Mouse (Mus musculus): ENCODE measurements at regions not wholly inside any gene's neighbourhood (a gene's known extent, or its start where the extent isn't known, plus 50 kb on each side); places are given as distances from the start of the nearest gene placed in this dataset.

DNA sequence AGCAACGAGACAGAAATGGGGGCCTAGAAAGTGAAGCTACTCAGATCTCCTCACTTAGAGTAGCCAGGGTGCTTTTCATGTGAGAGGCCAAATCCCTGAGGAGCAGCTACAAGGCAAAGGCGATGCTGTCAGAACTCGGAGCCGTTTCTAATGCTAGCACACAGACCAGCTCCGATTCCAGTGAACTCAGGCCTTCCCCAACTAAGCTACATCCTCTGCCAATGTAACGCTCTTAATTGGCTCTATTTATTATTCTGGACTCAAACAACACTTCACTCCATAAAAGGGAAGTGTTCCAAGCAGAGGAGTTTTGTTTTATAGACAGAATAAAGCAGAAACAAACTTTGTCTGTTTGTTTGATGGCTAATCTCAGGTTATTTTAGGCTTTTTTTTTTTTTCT lies 71.2 kb upstream of the Prep start:
- H3K9me3 ChIP-seq (replicated peaks; ENCODE audit: low read length): no peaks in the 10 kb centered on the region
- H3K27me3 ChIP-seq (replicated peaks): no peaks in the 10 kb centered on the region
- no peak overlapping the region for H3K27ac ChIP-seq (ENCODE audit: insufficient read depth, low read depth)
- no peak overlapping the region for H3K4me2 ChIP-seq (ENCODE audit: insufficient read depth, low read depth, poor library complexity, severe bottlenecking)
- H3K9ac ChIP-seq (ENCODE audit: insufficient read depth, low read depth): no peak overlapping the region
- in situ Hi-C loops (cut with MboI; ENCODE audit: low pct_ligation_motif_present, low pct_unique_long_range_greater_than_20kb, low sequenced_read_pairs): no loop called here
- no peak for TF ChIP-seq ZC3H11A (IDR thresholded peaks at IDR 0.05; ENCODE audit: low read depth, low read length)
- peak; percentile 57; the same call in 1 of the 2 replicates for TF ChIP-seq ZNF384 (IDR thresholded peaks at IDR 0.05; ENCODE audit: low read depth, low read length)
- H3K36me3 ChIP-seq (replicated peaks in 1 of 2; ENCODE audit: control insufficient read depth in 1 of 2, insufficient read depth in 1 of 2, low read length in 1 of 2): no peaks in the 10 kb centered on the region
- no peak overlapping the region for H3K4me3 ChIP-seq (replicated peaks in 1 of 3; ENCODE audit: low read depth in 2 of 3, low read length in 2 of 3, poor library complexity in 1 of 3)
- no peaks in the 10 kb centered on the region for H3K79me2 ChIP-seq (replicated peaks; ENCODE audit: control insufficient read depth, extremely low read depth, insufficient read depth, poor library complexity, severe bottlenecking)
- DNase-seq (ENCODE audit: extremely low read depth): no peak
- dilution Hi-C loops (cut with MboI; ENCODE audit: extremely low pct_ligation_motif_present, extremely low pct_unique_long_range_greater_than_20kb, low sequenced_read_pairs): no loop called here
- peaks cover 3 to 25% of the 10 kb centered on the region in 2 experiments; a peak in 3 of 4 replicates for H3K4me1 ChIP-seq (ENCODE audit: control insufficient read depth in 1 of 2, insufficient read depth in 2 of 2)

DNA sequence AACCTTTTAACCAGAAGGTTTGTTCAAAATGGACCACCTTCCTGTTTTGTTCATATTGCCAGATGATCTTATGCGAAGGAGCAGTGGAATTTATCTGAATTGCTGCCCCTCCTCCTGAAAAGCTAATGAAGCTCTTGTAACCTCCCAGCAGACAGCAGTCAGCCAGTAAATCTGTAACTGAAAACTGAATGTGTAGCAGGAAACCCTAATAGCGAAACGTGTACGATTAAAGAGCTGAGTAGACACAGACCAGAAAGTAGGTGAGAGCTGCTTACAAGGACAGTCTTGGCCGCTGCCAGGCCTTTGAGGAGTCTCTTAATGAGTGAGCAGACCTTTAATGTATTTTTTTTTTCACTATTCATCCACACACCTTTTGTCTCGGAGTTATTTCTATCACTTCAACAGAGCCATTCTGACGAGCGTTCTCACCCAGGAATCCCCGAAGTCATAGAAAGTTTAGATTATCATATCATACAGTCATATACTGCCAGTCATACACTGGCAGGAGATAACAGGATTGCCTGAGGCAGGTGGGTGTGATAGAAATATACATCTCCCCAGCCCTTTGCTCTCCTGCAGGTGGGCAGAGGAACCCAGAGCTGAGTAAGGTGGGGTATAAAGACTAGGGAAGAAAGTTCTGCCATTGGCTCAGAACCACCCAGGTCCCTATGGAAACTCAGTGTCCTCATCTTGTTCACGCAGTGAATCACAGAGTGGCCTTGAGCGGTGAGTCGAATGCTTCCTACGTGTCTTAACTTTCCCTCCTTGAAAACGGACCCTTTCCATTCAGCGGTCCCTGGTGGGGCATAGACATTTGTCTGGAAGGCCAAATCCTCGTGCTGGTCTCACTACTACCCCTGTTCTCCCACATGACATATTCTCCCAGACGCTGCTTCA lies 72.4 kb upstream of the Prep start:
- H3K27ac ChIP-seq (ENCODE audit: insufficient read depth, low read depth): no peak overlapping the region
- peak overlapping the region; percentile 38; the same call in 1 of the 2 replicates for H3K4me2 ChIP-seq (ENCODE audit: insufficient read depth, low read depth, poor library complexity, severe bottlenecking)
- no peak for DNase-seq (ENCODE audit: extremely low read depth)
- no peak overlapping the region for H3K9ac ChIP-seq (ENCODE audit: insufficient read depth, low read depth)
- no peaks in the 10 kb centered on the region for H3K27me3 ChIP-seq (replicated peaks)
- H3K4me1 ChIP-seq (ENCODE audit: control insufficient read depth in 1 of 2, insufficient read depth in 2 of 2): peaks cover 0 to 18% of the 10 kb centered on the region in 2 experiments; a peak in 2 of 4 replicates
- in situ Hi-C loops (cut with MboI; ENCODE audit: low pct_ligation_motif_present, low pct_unique_long_range_greater_than_20kb, low sequenced_read_pairs) (no loop called here), dilution Hi-C loops (cut with MboI; ENCODE audit: extremely low pct_ligation_motif_present, extremely low pct_unique_long_range_greater_than_20kb, low sequenced_read_pairs) (no loop called here)
- H3K9me3 ChIP-seq (replicated peaks; ENCODE audit: low read length): no peaks in the 10 kb centered on the region
- no peaks in the 10 kb centered on the region for H3K79me2 ChIP-seq (replicated peaks; ENCODE audit: control insufficient read depth, extremely low read depth, insufficient read depth, poor library complexity, severe bottlenecking)
- TF ChIP-seq JUN (IDR thresholded peaks at IDR 0.05; ENCODE audit: insufficient read depth, low read depth, low read length): no peak
- no peak for TF ChIP-seq RAD21 (IDR thresholded peaks at IDR 0.05; ENCODE audit: low read depth, low read length)
- no peak for TF ChIP-seq SMC3 (IDR thresholded peaks at IDR 0.05; ENCODE audit: low read depth, low read length)
- TF ChIP-seq ZMIZ1 (IDR thresholded peaks at IDR 0.05; ENCODE audit: low read depth, low read length): no peak
- TF ChIP-seq MAFK (IDR thresholded peaks at IDR 0.05; ENCODE audit: insufficient replicate concordance, low read length): 0 out of 2 replicates have a peak, but pooled peaks have one; percentile 19
- no peak overlapping the region for H3K4me3 ChIP-seq (replicated peaks in 1 of 3; ENCODE audit: low read depth in 2 of 3, low read length in 2 of 3, poor library complexity in 1 of 3)
- H3K36me3 ChIP-seq (replicated peaks in 1 of 2; ENCODE audit: control insufficient read depth in 1 of 2, insufficient read depth in 1 of 2, low read length in 1 of 2): no peaks in the 10 kb centered on the region

DNA sequence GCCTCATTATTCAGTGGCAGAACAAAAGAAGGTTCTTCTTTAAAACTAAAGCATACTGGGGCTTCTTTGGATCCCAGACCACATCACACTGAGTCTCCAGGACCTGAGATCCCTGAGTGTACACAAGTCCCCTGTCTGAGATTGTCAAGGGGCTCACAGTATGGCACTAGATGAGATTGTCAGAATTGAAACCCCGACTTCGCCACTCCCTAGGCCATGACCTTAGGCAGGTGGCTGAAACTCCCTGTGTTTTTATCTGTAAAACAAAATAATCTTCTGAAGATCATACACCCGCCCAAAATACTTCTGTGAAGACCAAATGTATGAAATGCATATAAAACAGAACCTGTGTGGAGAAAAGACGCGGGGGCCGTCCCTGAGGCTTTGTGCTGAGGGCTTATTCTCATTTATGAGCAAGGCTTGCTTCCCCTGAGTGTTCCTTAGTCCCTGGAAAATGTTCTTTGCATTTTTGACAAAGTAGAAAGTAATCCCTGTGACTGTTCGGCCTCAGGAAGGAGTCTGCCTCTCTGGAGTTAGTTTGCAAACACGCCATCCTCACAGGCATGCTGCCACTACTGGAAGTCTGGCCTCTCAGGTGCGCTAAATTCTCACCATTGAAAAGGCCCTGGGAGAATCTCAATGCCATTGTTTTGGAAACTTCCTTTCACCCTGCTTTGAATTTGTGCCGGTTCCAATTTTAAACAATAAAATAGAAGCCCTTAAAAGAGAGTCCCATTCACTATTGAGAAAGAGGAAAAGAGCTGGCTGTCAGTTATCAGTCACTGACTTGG lies 73.3 kb upstream of the Prep start:
- Histone ChIP-seq H3K9me3 (replicated peaks; ENCODE audit: low read length) (no peaks in the 10 kb centered on the region), H3K36me3 (replicated peaks in 1 of 2; ENCODE audit: control insufficient read depth in 1 of 2, insufficient read depth in 1 of 2, low read length in 1 of 2) (no peaks in the 10 kb centered on the region), H3K4me2 (ENCODE audit: insufficient read depth, low read depth, poor library complexity, severe bottlenecking) (0 out of 2 replicates have a peak overlapping the region, but pooled peaks have one; percentile 30), H3K27me3 (replicated peaks) (no peaks in the 10 kb centered on the region), H3K4me3 (replicated peaks in 1 of 3; ENCODE audit: low read depth in 2 of 3, low read length in 2 of 3, poor library complexity in 1 of 3) (no peak overlapping the region), H3K9ac (ENCODE audit: insufficient read depth, low read depth) (no peak overlapping the region), H3K4me1 (ENCODE audit: control insufficient read depth in 1 of 2, insufficient read depth in 2 of 2) (peaks cover 0 to 27% of the 10 kb centered on the region in 2 experiments; a peak in 2 of 4 replicates), H3K79me2 (replicated peaks; ENCODE audit: control insufficient read depth, extremely low read depth, insufficient read depth, poor library complexity, severe bottlenecking) (no peaks in the 10 kb centered on the region), H3K27ac (ENCODE audit: insufficient read depth, low read depth) (no peak overlapping the region)
- in situ Hi-C loops (cut with MboI; ENCODE audit: low pct_ligation_motif_present, low pct_unique_long_range_greater_than_20kb, low sequenced_read_pairs): no loop called here
- TF ChIP-seq EP300 (IDR thresholded peaks at IDR 0.05; ENCODE audit: low read length): no peak
- no peak for TF ChIP-seq RCOR1 (conservative IDR thresholded peaks at IDR 0.05; ENCODE audit: low read depth, low read length)
- TF ChIP-seq POLR2A (IDR thresholded peaks at IDR 0.05; ENCODE audit: low read depth, low read length): no peak
- TF ChIP-seq BHLHE40 (IDR thresholded peaks at IDR 0.05; ENCODE audit: low read depth, low read length): no peak
- TF ChIP-seq CHD2 (IDR thresholded peaks at IDR 0.05; ENCODE audit: low read length): no peak
- no peak for TF ChIP-seq UBTF (IDR thresholded peaks at IDR 0.05; ENCODE audit: low read depth, low read length)
- TF ChIP-seq JUN (IDR thresholded peaks at IDR 0.05; ENCODE audit: insufficient read depth, low read depth, low read length): no peak
- TF ChIP-seq JUND (conservative IDR thresholded peaks at IDR 0.05; ENCODE audit: low read depth, low read length): no peak
- TF ChIP-seq ZC3H11A (IDR thresholded peaks at IDR 0.05; ENCODE audit: low read depth, low read length): no peak
- no peak for TF ChIP-seq GABPA (IDR thresholded peaks at IDR 0.05; ENCODE audit: insufficient replicate concordance, low read depth, low read length)
- TF ChIP-seq PAX5 (IDR thresholded peaks at IDR 0.05; ENCODE audit: low read length): no peak
- TF ChIP-seq MXI1 (IDR thresholded peaks at IDR 0.05; ENCODE audit: low read depth, low read length): no peak
- TF ChIP-seq MAFK (IDR thresholded peaks at IDR 0.05; ENCODE audit: insufficient replicate concordance, low read length): no peak
- dilution Hi-C loops (cut with MboI; ENCODE audit: extremely low pct_ligation_motif_present, extremely low pct_unique_long_range_greater_than_20kb, low sequenced_read_pairs): no loop called here
- DNase-seq (ENCODE audit: extremely low read depth): no peak

All from CH12.LX (cell line).